Mouse (Mus musculus): ENCODE measurements around the gene Crygc.
A peak's percentile ranks its signal among the peaks of the same experiment; 100 is the strongest.
"Not testable (repeated sequence)": the region's sequence is repeated elsewhere in the genome, so short reads cannot be mapped to it uniquely, and the experiment has no call there.

Crygc gene

GRCm38 (mm10) chr1:65052140-65052539, 21.3 kb downstream of the Crygc start:
- no peak for DNase-seq (ENCODE audit: low spot score)

GRCm38 (mm10) chr1:65051696-65052095, 21.8 kb downstream of the Crygc start:
- DNase-seq (ENCODE audit: low spot score) = no peak

- DNase-seq (ENCODE audit: low spot score) = not testable (repeated sequence)
Observed at GRCm38 (mm10) chr1:65050952-65051351, 22.5 kb downstream of the Crygc start, which contains the start of gene Cryge. TSS of gene Cryge (minus strand) at chr1:65051149.

- DNase-seq (ENCODE audit: low spot score) = no peak
Observed at GRCm38 (mm10) chr1:65048781-65049180, 24.7 kb downstream of the Crygc start.

DNA sequence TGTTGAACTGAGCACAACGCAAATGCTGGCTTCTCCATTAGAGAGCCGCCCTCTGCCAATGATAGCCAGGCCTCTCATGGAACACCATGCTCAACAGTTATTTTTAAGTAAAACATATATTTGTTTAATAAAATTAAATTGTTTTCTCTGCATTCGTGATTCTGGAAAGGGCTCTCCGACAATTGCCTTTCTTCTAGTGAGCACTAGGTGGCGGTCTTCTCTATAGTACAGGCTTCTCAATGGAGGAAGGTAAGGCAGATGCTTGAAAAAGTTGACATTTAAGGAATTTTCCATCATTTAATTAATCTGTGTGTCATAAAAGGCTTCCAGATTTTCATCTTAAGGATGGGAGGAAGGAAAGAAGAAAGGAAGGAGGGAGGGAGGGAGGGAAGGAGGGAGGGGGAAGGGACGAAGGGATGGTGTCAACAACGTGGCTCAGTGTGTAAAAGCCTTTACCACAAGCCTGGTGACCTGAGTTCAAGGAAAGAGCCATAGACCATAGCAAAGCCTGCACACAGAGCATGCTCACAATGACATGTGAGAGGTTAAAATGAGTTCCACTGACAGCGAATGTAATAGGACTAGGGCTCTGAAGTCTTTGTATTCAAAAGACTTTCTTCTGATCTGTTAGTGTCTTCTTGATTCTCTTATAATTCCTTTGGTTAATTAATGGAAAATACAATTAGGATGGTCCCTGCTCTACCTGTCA, 26.9 kb downstream of the Crygc start:
- peak; percentile 25 for DNase-seq (ENCODE audit: low spot score)

- no peak for DNase-seq (ENCODE audit: low spot score)
Observed at GRCm38 (mm10) chr1:65043433-65043832, 30.1 kb downstream of the Crygc start.

DNA sequence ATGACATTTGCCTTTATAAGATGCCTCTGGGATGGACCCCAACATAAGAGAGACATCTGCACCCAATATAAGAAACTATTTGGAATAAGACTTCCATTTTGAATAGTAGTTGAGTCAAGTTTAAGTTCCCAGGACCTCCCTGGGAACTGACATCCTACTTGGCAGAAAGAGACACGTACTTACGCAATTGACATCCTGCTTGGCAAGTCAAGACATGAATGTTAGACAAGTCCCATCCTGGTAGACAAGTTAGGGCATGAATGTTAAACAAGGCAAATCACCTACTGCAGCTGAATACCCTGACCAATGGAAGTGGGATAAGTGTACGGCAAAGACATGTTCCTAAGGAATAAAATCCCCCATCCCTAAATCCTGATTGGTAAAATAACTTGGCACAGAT, 31.7 kb downstream of the Crygc start:
- no peak for DNase-seq (ENCODE audit: low spot score)

DNA sequence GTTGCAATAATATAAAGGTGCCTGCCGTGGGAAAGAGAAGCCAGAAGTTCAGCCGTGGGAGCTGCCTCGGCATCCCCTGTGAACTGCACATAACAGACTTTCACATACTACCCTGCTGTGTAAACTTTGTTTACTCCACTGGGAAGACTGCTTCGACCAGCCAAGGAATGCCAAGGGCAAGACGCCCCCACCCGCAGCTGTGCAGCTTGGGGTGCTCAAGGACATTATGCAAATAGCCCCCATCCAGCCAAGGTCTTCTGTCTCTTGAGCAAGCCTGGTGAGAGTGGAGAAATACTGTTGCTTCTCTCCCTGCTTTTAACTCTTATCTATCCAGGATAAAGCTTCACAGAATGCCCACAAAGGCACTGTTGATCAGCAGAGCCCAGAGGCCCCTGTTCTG, 32.7 kb downstream of the Crygc start:
- DNase-seq (ENCODE audit: low spot score) = no peak

GRCm38 (mm10) chr1:65039679-65040078, 33.8 kb downstream of the Crygc start:
- no peak for DNase-seq (ENCODE audit: low spot score)

- DNase-seq (ENCODE audit: low spot score) = no peak
Observed at GRCm38 (mm10) chr1:65037542-65037941, 35.9 kb downstream of the Crygc start.

GRCm38 (mm10) chr1:65035513-65035912, 38.0 kb downstream of the Crygc start:
- DNase-seq (ENCODE audit: low spot score) = no peak

GRCm38 (mm10) chr1:65032641-65033040, 40.8 kb downstream of the Crygc start, which contains the start of gene Akr1cl:
TSS of gene Akr1cl (minus strand) at chr1:65032759.
- no peak for DNase-seq (ENCODE audit: low spot score)

DNA sequence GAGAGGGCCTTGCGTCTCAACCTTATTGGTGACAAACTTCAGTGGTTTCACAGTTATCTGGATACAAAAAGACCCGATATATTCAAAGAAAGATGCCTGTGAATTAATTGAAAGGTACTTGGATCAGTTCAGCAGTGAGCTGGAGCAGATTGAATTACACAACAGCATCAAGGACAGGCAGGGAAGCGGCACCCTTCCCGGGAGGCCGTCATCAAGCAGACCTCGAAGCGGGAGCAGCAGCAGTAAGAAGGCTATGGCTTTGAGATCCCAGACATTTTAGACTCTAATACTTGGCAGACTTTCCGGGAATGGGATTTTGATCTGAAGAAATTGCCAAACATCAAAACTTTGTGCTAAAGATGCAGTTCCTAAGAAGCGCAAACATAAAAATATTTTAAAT, 45.3 kb downstream of the Crygc start:
- no peak for DNase-seq (ENCODE audit: low spot score)
